Comparison of ENCODE assay signal across 7 mouse cellular contexts in the genomic region with DNA sequence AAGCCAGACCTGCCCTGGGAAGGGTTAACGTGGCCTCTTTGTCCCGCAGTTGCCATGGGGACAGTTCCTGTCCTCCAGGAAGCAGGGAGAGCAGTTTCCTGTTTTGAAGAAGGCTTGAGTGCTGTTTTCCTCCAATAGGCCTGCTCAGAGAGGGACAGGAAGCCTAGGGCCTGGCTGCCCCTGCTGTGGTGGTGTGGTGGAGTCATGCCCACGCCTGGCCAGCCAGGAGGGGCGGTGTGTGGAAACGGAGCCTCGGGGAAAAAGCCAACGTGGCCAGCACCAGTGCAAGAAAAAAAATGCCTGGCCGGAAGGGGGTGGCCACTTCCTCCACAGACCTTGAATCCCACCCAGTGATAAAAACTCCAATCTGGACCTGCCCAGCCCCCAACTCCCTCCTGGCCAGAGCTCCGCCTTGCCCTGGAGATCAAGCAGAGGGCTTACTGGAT. TPM values are rescaled to one million over a fixed set of nuclear protein-coding genes. Genes with fewer than 3 reads are reported as not detected.
DNase-seq lines count a peak whose midpoint lies in the region; ATAC-seq and TF ChIP-seq lines count a peak whose summit lies in the region.

No protein-coding gene starts in this region.

- H3K4me3 ChIP-seq in heart, embryonic 12.5 days: no peak overlapping the region
- no peak overlapping the region for H3K4me3 ChIP-seq in kidney, postnatal 0 days (replicated peaks; ENCODE audit: low read depth, low read length)
- no peak overlapping the region for H3K4me3 ChIP-seq in stomach, postnatal 0 days (ENCODE audit: low read depth, low read length)

- peaks cover 16% of the 10 kb centered on the region for H3K4me1 ChIP-seq in heart, embryonic 12.5 days (replicated peaks)
- H3K4me1 ChIP-seq in kidney, postnatal 0 days (replicated peaks; ENCODE audit: insufficient read depth, low read length): peaks cover 5% of the 10 kb centered on the region; the same call in 1 of the 2 replicates
- H3K4me1 ChIP-seq in stomach, postnatal 0 days (replicated peaks; ENCODE audit: control insufficient read depth, insufficient read depth): no peaks in the 10 kb centered on the region; the same call in 1 of the 2 replicates

- ATAC-seq in heart, embryonic 12.5 days (ENCODE audit: insufficient number of reproducible peaks, low FRiP score): peak; percentile 88
- peak; percentile 82 for ATAC-seq in kidney, postnatal 0 days (replicated peaks; ENCODE audit: low FRiP score, low read depth)
- ATAC-seq in stomach, postnatal 0 days (ENCODE audit: low FRiP score, low TSS enrichment): peak; percentile 76

- DNase-seq in adrenal gland, adult 2 months: peak; percentile 79
- DNase-seq in c-Kit-positive CD71-negative TER-119-negative erythroid progenitor cells, embryonic 14.5 days (ENCODE audit: low read depth): peak; percentile 30
- DNase-seq in kidney, postnatal 0 days (ENCODE audit: low spot score): peak; percentile 85
- peak; percentile 91 for DNase-seq in lung, postnatal 25 days (ENCODE audit: low spot score)
- peak; percentile 27 for DNase-seq in stomach, postnatal 0 days (ENCODE audit: low spot score)
- no peak for DNase-seq in right cerebral cortex, postnatal 4 days

- no peak for TF ChIP-seq EP300 in stomach, postnatal 0 days (optimal IDR thresholded peaks at IDR 0.05)

- no peak overlapping the region for H3K4me2 ChIP-seq in heart, embryonic 12.5 days
- no peak overlapping the region for H3K4me2 ChIP-seq in kidney, postnatal 0 days (ENCODE audit: low read length)
- H3K4me2 ChIP-seq in stomach, postnatal 0 days (replicated peaks; ENCODE audit: low read depth): no peak overlapping the region

- peak; percentile 33; the same call in 1 of the 2 replicates for TF ChIP-seq CTCF in kidney, postnatal 0 days (IDR thresholded peaks at IDR 0.05; ENCODE audit: low read depth)
- no peak; the same call in 1 of the 2 replicates for TF ChIP-seq CTCF in stomach, postnatal 0 days (IDR thresholded peaks at IDR 0.05; ENCODE audit: low read depth)

- H3K27me3 ChIP-seq in heart, embryonic 12.5 days (replicated peaks): peaks cover 10% of the 10 kb centered on the region
- no peaks in the 10 kb centered on the region for H3K27me3 ChIP-seq in kidney, postnatal 0 days (ENCODE audit: insufficient read depth, low read length)
- no peaks in the 10 kb centered on the region for H3K27me3 ChIP-seq in stomach, postnatal 0 days (ENCODE audit: control insufficient read depth, insufficient read depth, low read length)

- peak overlapping the region; percentile 63 for H3K27ac ChIP-seq in heart, embryonic 12.5 days (ENCODE audit: poor library complexity, severe bottlenecking)
- H3K27ac ChIP-seq in kidney, postnatal 0 days: peak overlapping the region; percentile 21; the same call in 1 of the 2 replicates
- H3K27ac ChIP-seq in stomach, postnatal 0 days (replicated peaks): 0 out of 2 replicates have a peak overlapping the region, but pooled peaks have one; percentile 4

- H3K9me3 ChIP-seq in heart, embryonic 12.5 days (replicated peaks): no peaks in the 10 kb centered on the region
- H3K9me3 ChIP-seq in kidney, postnatal 0 days (replicated peaks; ENCODE audit: low read length): no peaks in the 10 kb centered on the region
- no peaks in the 10 kb centered on the region for H3K9me3 ChIP-seq in stomach, postnatal 0 days (ENCODE audit: control insufficient read depth, low read length)

- H3K9ac ChIP-seq in heart, embryonic 12.5 days: no peak overlapping the region
- H3K9ac ChIP-seq in kidney, postnatal 0 days (ENCODE audit: low read depth, low read length): no peak overlapping the region
- no peak overlapping the region for H3K9ac ChIP-seq in stomach, postnatal 0 days (ENCODE audit: low read length)

- WGBS in heart, embryonic 12.5 days: 36% methylated on average over 9 of the region's 9 CpGs
- WGBS in kidney, postnatal 0 days: 28% methylated on average over 9 of the region's 9 CpGs
- 44% methylated on average over 9 of the region's 9 CpGs for WGBS in stomach, postnatal 0 days

- no peaks in the 10 kb centered on the region for H3K36me3 ChIP-seq in heart, embryonic 12.5 days
- no peaks in the 10 kb centered on the region for H3K36me3 ChIP-seq in kidney, postnatal 0 days (ENCODE audit: insufficient read depth, low read length)
- no peaks in the 10 kb centered on the region for H3K36me3 ChIP-seq in stomach, postnatal 0 days (ENCODE audit: control insufficient read depth, insufficient read depth, low read length)

RNA-seq across cellular contexts. Expression of a gene that starts 6.5 kb away (rescaled TPM):
- 10 to 100 TPM; 13.1 to 18.5 TPM for total RNA-seq in adrenal gland, adult 2 months (2021)
- 7.4 and 7.7 TPM in 2 replicates for polyA plus RNA-seq in adrenal gland, adult 2 months (2012; rRNA removed)
- 16.0 and 19.0 TPM in 2 replicates for polyA plus RNA-seq in heart, embryonic 12.5 days (2016; fragmentation: Nextera tagmentation; extraction: Ambion mirVana)
- polyA plus RNA-seq in kidney, postnatal 0 days (2015; fragmentation: Nextera tagmentation; extraction: Ambion mirVana): 11.9 and 12.5 TPM in 2 replicates
- polyA plus RNA-seq in stomach, postnatal 0 days (2015; fragmentation: Nextera tagmentation; extraction: Ambion mirVana): 2.5 and 2.7 TPM in 2 replicates

Comparison
In these comparisons a context has a peak if more than half of its experiments do, and no peak if none do; other contexts are left out.
1. H3K27ac ChIP-seq: peak in every context shown above with its lines; median percentile 63 in heart, embryonic 12.5 days; 21 in kidney, postnatal 0 days; 4 in stomach, postnatal 0 days.